Mouse (Mus musculus) myocyte (in vitro differentiated cells): ENCODE measurements around the gene Golga5. TPM values are rescaled to one million over a fixed set of nuclear protein-coding genes. Genes with fewer than 3 reads are reported as not detected.
A peak's percentile ranks its signal among the peaks of the same experiment; 100 is the strongest.

Experiments
- H3K27me3 ChIP-seq: one replicate; pipeline ENCODE4 v1.6.1; 2011; ENCODE audit not compliant: control insufficient read depth, insufficient read depth, insufficient read length
- H3K36me3 ChIP-seq: one replicate; pipeline ENCODE4 v1.6.1; 2011; ENCODE audit not compliant: control insufficient read depth, insufficient read depth
- H3K4me2 ChIP-seq: one replicate; pipeline ENCODE4 v1.6.1; 2011; ENCODE audit warnings: low read depth, control low read depth
- H3K4me3 ChIP-seq: one replicate; pipeline ENCODE4 v1.5.1; 2011; ENCODE audit warnings: mild to moderate bottlenecking, control low read depth, moderate library complexity
- H3K79me2 ChIP-seq: one replicate; pipeline ENCODE4 v1.6.1; 2011; ENCODE audit not compliant: control insufficient read depth, insufficient read depth
- H3ac ChIP-seq: one replicate; pipeline ENCODE4 v1.6.1; 2011; ENCODE audit not compliant: control insufficient read depth, insufficient read length
- CEBPB ChIP-seq: IDR thresholded peaks from 2 replicates; pipeline ENCODE4 v1.6.1; 2011; ENCODE audit warnings: mild to moderate bottlenecking, moderate library complexity; ENCODE audit not compliant: poor library complexity, insufficient read depth, severe bottlenecking
- E2F4 ChIP-seq: IDR thresholded peaks from one replicate; pipeline ENCODE4 v1.6.1; 2011; ENCODE audit warnings: mild to moderate bottlenecking, control low read depth, moderate library complexity; ENCODE audit not compliant: insufficient read depth
- MAX ChIP-seq: IDR thresholded peaks from one replicate; pipeline ENCODE4 v1.6.1; 2011; ENCODE audit warnings: low read depth, mild to moderate bottlenecking, control low read depth
- MYOD1 ChIP-seq, 3 experiments: IDR thresholded peaks; one replicate each; pipeline ENCODE4 v1.6.1; 2011; ENCODE audit warnings: control low read depth in 2 of 3, low read depth in 2 of 3, mild to moderate bottlenecking in 2 of 3, moderate library complexity in 1 of 3; ENCODE audit not compliant: insufficient read length in 2 of 3, control insufficient read depth in 1 of 3
- MYOG ChIP-seq, 3 experiments: IDR thresholded peaks; one replicate each; pipeline ENCODE4 v1.6.1; 2011; ENCODE audit warnings: control low read depth in 2 of 3, low read depth in 2 of 3, mild to moderate bottlenecking in 2 of 3; ENCODE audit not compliant: insufficient read length in 2 of 3, control insufficient read depth in 1 of 3, insufficient read depth in 1 of 3
- POLR2A ChIP-seq: IDR thresholded peaks from one replicate; pipeline ENCODE4 v1.6.1; 2011; ENCODE audit warnings: low read depth, mild to moderate bottlenecking, control low read depth, moderate library complexity; ENCODE audit not compliant: insufficient read length
- POLR2AphosphoS2 ChIP-seq: IDR thresholded peaks from one replicate; pipeline ENCODE4 v1.6.1; 2011; ENCODE audit warnings: low read depth, control low read depth; ENCODE audit not compliant: insufficient read length
- REST ChIP-seq: IDR thresholded peaks from one replicate; pipeline ENCODE4 v1.6.1; 2011; ENCODE audit warnings: mild to moderate bottlenecking, control low read depth, moderate library complexity; ENCODE audit not compliant: insufficient read depth, insufficient read length
- SRF ChIP-seq: IDR thresholded peaks from one replicate; pipeline ENCODE4 v1.6.1; 2011; ENCODE audit warnings: low read depth; ENCODE audit not compliant: control insufficient read depth, insufficient read length
- TCF12 ChIP-seq: IDR thresholded peaks from one replicate; pipeline ENCODE4 v1.6.1; 2011; ENCODE audit warnings: mild to moderate bottlenecking, control low read depth; ENCODE audit not compliant: poor library complexity, insufficient read depth, severe bottlenecking
- TCF3 ChIP-seq: IDR thresholded peaks from one replicate; pipeline ENCODE4 v1.6.1; 2011; ENCODE audit warnings: low read depth, control low read depth; ENCODE audit not compliant: insufficient read length
- USF1 ChIP-seq: IDR thresholded peaks from one replicate; pipeline ENCODE4 v1.6.1; 2011; ENCODE audit warnings: low read depth, mild to moderate bottlenecking, control low read depth, moderate library complexity
- polyA plus RNA-seq: library from polyadenylated mRNA; unstranded; fragments of >200 nt; fragmentation: generic; extraction: Trizol; gene quantifications from one replicate; pipeline ENCODE4 v1.2.1, GENCODE M21; 2012; ENCODE audit warnings: missing spikeins

Golga5 gene
- polyA plus RNA-seq, 1 experiment: 13.2 TPM

DNA sequence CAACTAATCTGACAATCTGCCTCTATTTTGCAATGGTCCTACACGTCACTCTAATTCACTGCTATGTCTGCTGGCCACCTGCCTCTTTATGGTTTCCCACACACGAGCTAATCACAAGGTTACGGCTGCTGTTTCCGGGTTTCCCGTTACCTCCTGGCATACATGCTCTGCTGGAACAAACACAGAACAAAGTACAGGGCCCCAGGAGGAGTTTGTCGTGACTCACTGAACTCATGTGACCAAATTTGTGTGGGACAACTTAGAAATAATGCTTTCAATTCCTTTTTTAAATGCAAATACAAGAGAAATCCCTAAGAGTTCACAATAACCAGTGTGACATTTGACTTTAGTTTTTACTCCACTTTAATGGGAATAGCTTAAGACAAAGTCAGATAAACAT lies 15.4 kb upstream of the Golga5 start:
- Histone ChIP-seq H3K36me3 (no peaks in the 10 kb centered on the region), H3K4me2 (peak overlapping the region; percentile 18), H3K79me2 (no peaks in the 10 kb centered on the region), H3ac (no peak overlapping the region), H3K4me3 (no peak overlapping the region), H3K27me3 (no peaks in the 10 kb centered on the region)
- TF ChIP-seq TCF3 (no peak), POLR2AphosphoS2 (no peak), MYOD1 (IDR thresholded peaks at IDR 0.05; ENCODE audit: control insufficient read depth in 1 of 3, insufficient read length in 2 of 3, low read depth in 2 of 3) (peak in 1 of 3 experiments; percentile 42), MAX (no peak), CEBPB (peak; percentile 43; the same call in 1 of the 2 replicates), E2F4 (no peak), SRF (no peak)

- no peaks in the 10 kb centered on the region for H3K27me3 ChIP-seq
- H3K4me2 ChIP-seq: no peak overlapping the region
- H3K36me3 ChIP-seq: no peaks in the 10 kb centered on the region
- H3K79me2 ChIP-seq: no peaks in the 10 kb centered on the region
- H3ac ChIP-seq: no peak overlapping the region
- H3K4me3 ChIP-seq: no peak overlapping the region
- TF ChIP-seq CEBPB: no peak
- TF ChIP-seq SRF: no peak
- no peak for TF ChIP-seq POLR2A
- no peak for TF ChIP-seq USF1
- no peak for TF ChIP-seq MYOD1 (IDR thresholded peaks at IDR 0.05; ENCODE audit: control insufficient read depth in 1 of 3, insufficient read length in 2 of 3, low read depth in 2 of 3)
- TF ChIP-seq REST: no peak
- TF ChIP-seq TCF3: no peak
These were observed 12.3 kb upstream of the Golga5 start for GRCm38 (mm10) chr12:102456467-102457193.

DNA sequence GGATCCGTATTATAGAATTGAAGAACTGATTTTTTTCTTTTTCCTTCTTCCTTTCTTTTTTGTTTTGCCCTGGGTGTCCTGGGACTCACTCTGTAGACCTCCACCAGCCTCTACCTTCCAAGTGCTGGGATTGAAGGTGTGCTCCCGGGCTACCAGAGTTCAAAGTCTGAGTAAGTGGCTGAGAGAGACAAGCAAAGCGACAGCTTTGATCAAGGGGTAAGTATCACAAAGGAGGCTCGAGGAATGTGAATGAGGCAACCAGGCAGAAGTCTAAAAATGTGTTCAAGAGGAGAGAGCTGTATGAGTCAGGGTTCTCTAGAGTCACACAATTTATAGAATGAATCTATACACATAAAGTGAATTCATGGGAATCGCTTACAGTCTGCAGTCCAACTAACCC lies 8.9 kb upstream of the Golga5 start:
- no peak overlapping the region for H3K4me3 ChIP-seq
- no peaks in the 10 kb centered on the region for H3K27me3 ChIP-seq
- H3ac ChIP-seq: no peak overlapping the region
- no peaks in the 10 kb centered on the region for H3K79me2 ChIP-seq
- no peak overlapping the region for H3K4me2 ChIP-seq
- H3K36me3 ChIP-seq: no peaks in the 10 kb centered on the region
- TF ChIP-seq TCF12 (no peak), CEBPB (no peak), SRF (no peak), TCF3 (no peak), MAX (no peak), REST (no peak), MYOD1 (IDR thresholded peaks at IDR 0.05; ENCODE audit: control insufficient read depth in 1 of 3, insufficient read length in 2 of 3, low read depth in 2 of 3) (no peak), USF1 (no peak), POLR2AphosphoS2 (no peak), E2F4 (no peak), POLR2A (no peak), MYOG (IDR thresholded peaks at IDR 0.05; ENCODE audit: control insufficient read depth in 1 of 3, insufficient read depth in 1 of 3, insufficient read length in 2 of 3, low read depth in 2 of 3) (no peak)

DNA sequence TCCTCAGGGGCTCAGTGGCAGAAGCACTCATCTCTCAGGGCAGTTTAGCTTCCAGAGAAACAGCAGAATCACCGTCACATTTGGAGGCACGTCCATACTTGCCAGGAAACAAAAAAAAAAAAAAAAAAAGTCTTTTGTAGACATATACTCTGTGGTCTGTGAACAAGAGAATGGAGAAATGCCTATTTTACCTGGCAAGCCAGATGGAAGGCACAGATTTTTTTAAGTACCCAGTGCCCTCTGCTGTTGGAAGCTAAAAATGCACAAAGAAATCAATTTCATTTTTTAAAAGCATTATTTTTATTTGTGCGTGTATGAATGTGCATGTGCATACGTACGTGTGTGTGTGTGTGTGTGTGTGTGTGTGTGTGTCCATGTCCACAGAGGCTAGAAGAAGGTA lies 7.8 kb upstream of the Golga5 start:
- Histone ChIP-seq H3K27me3 (no peaks in the 10 kb centered on the region), H3ac (no peak overlapping the region), H3K36me3 (no peaks in the 10 kb centered on the region), H3K4me3 (no peak overlapping the region), H3K4me2 (peak overlapping the region; percentile 34), H3K79me2 (no peaks in the 10 kb centered on the region)
- TF ChIP-seq MYOG (IDR thresholded peaks at IDR 0.05; ENCODE audit: control insufficient read depth in 1 of 3, insufficient read depth in 1 of 3, insufficient read length in 2 of 3, low read depth in 2 of 3): no peak
- no peak for TF ChIP-seq SRF
- no peak for TF ChIP-seq CEBPB
- TF ChIP-seq POLR2AphosphoS2: no peak
- TF ChIP-seq REST: no peak
- no peak for TF ChIP-seq TCF12
- no peak for TF ChIP-seq USF1
- no peak for TF ChIP-seq MAX
- no peak for TF ChIP-seq POLR2A
- no peak for TF ChIP-seq MYOD1 (IDR thresholded peaks at IDR 0.05; ENCODE audit: control insufficient read depth in 1 of 3, insufficient read length in 2 of 3, low read depth in 2 of 3)

GRCm38 (mm10) chr12:102464650-102465049 lies 4.3 kb upstream of the Golga5 start:
- peaks cover 2% of the 10 kb centered on the region for H3K79me2 ChIP-seq
- TF ChIP-seq E2F4: no peak
- TF ChIP-seq REST: no peak
- no peak for TF ChIP-seq MYOD1 (IDR thresholded peaks at IDR 0.05; ENCODE audit: control insufficient read depth in 1 of 3, insufficient read length in 2 of 3, low read depth in 2 of 3)
- no peak for TF ChIP-seq CEBPB
- no peak for TF ChIP-seq POLR2A
- TF ChIP-seq POLR2AphosphoS2: no peak
- no peak for TF ChIP-seq TCF3
- TF ChIP-seq SRF: no peak
- TF ChIP-seq TCF12: no peak
- TF ChIP-seq MYOG (IDR thresholded peaks at IDR 0.05; ENCODE audit: control insufficient read depth in 1 of 3, insufficient read depth in 1 of 3, insufficient read length in 2 of 3, low read depth in 2 of 3): no peak
- no peak for TF ChIP-seq USF1
- TF ChIP-seq MAX: no peak
- no peaks in the 10 kb centered on the region for H3K27me3 ChIP-seq
- H3ac ChIP-seq: no peak overlapping the region
- H3K4me3 ChIP-seq: no peak overlapping the region
- H3K4me2 ChIP-seq: no peak overlapping the region
- no peaks in the 10 kb centered on the region for H3K36me3 ChIP-seq
